Mouse (Mus musculus) kidney, adult 2 months (tissue): Measurements from ENCODE around the gene Larp6.

Experiments
- CTCF ChIP-seq: fragments of 200-500 bp; conservative IDR thresholded peaks from 2 replicates; pipeline ENCODE4 v1.5.1; 2011; ENCODE audit warnings: low read depth, mild to moderate bottlenecking, control low read depth, low read length, moderate library complexity, mixed read lengths; ENCODE audit not compliant: insufficient read depth, insufficient read length
- POLR2A ChIP-seq: fragments of 200-500 bp; IDR thresholded peaks from one replicate; pipeline ENCODE4 v1.6.1; 2011; ENCODE audit warnings: low read depth, low read length, control low read depth

DNA sequence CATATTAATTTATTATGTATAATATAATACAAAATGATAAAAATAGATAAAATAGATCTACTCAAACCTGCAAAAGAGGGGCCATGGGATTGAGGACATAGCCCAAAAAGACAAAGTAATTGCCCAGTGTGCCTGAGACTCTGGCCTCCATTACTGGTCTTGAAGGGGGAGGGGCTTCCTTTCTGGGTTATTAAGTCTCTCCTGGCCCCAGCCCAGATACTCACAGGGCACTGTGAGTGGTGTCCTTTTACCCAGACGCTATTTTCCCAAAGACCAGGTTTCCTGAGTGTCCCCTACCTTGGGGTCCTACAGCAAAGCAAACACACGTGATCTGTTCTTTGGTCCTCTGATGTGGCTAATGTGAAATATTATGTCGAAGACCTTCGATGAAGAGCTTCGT lies 778 bp upstream of the Larp6 start:
- no peak for TF ChIP-seq POLR2A
- no peak for TF ChIP-seq CTCF
